Mouse (Mus musculus): ENCODE measurements at regions not wholly inside any gene's neighbourhood (a gene's known extent, or its start where the extent isn't known, plus 50 kb on each side); places are given as distances from the start of the nearest gene placed in this dataset.

DNA sequence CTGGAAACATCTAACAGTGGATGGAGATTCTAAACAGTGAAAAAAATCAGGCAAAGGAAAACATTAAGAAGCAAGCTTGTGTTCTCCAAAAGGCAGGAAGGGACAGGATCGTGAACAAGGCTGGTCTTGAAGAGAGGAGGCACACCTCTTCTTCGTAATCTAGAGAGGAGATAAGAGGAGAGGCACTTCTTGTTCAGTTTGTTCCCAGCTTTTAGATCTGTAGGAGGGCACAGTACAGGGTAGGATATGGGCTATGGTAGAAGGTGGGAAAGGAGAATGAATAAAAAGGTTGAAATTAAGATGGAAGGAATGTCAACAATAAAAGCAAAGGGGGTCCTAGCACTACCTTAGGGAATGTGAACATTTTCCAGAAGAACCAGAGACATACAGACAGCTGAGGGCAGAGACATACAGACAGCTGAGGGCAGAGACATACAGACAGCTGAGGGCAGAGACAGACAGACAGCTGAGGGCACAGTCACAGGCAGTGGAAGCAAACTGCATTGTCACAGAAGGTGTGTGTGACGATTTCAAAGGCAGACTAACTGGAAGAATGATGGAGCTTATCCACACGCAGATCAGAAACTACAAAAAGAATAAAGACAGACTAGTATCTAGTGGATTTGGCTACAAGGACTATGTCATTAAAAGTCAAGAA is 50.6 kb upstream of the Gm47985 start:
- TF ChIP-seq POLR2A (IDR thresholded peaks at IDR 0.05; ENCODE audit: low read depth, low read length) (no peak), CTCF (IDR thresholded peaks at IDR 0.05; ENCODE audit: extremely low read depth, insufficient read depth, insufficient read length, insufficient replicate concordance) (no peak)
